9 mouse cellular contexts compared by ENCODE assay signal in genomic region chr11:57747294-57748080, GRCm38 (mm10). TPM values are rescaled to one million over a fixed set of nuclear protein-coding genes. Genes with fewer than 3 reads are reported as not detected.
DNase-seq lines count a peak whose midpoint lies in the region; ATAC-seq lines count a peak whose summit lies in the region.
"Had no signal": no experiment of that assay in that cellular context is flagged by ENCODE, and none has a peak within 500 bp of the region (broad histone marks: within the 10 kb centered on the region; RNA-seq: fewer than 3 reads in every experiment).

No protein-coding gene starts in this region.

- no peaks in the 10 kb centered on the region for H3K9me3 ChIP-seq in forebrain, embryonic 15.5 days
- H3K9me3 ChIP-seq in forebrain, embryonic 10.5 days: no peaks in the 10 kb centered on the region
- H3K9me3 ChIP-seq in limb, embryonic 11.5 days (ENCODE audit: control insufficient read depth, low read length): no peaks in the 10 kb centered on the region
- H3K9me3 ChIP-seq: limb, embryonic 12.5 days had no signal

- no peak overlapping the region for H3K4me3 ChIP-seq in forebrain, embryonic 15.5 days
- H3K4me3 ChIP-seq in forebrain, embryonic 10.5 days: no peak overlapping the region
- H3K4me3 ChIP-seq in limb, embryonic 11.5 days (ENCODE audit: low read depth, low read length): no peak overlapping the region
- H3K4me3 ChIP-seq: limb, embryonic 12.5 days had no signal

- no peaks in the 10 kb centered on the region for H3K36me3 ChIP-seq in forebrain, embryonic 15.5 days
- no peaks in the 10 kb centered on the region for H3K36me3 ChIP-seq in forebrain, embryonic 10.5 days (replicated peaks)
- no peaks in the 10 kb centered on the region for H3K36me3 ChIP-seq in limb, embryonic 11.5 days (ENCODE audit: control insufficient read depth, insufficient read depth, low read length)

- H3K9ac ChIP-seq in forebrain, embryonic 15.5 days (replicated peaks): no peak overlapping the region
- no peak overlapping the region for H3K9ac ChIP-seq in limb, embryonic 11.5 days (ENCODE audit: low read length)
- H3K9ac ChIP-seq: limb, embryonic 12.5 days had no signal

- WGBS in forebrain, embryonic 15.5 days: 74% methylated on average over 19 of the region's 19 CpGs
- WGBS in forebrain, embryonic 10.5 days: 89% methylated on average over 19 of the region's 19 CpGs
- WGBS in limb, embryonic 11.5 days: 66% methylated on average over 19 of the region's 19 CpGs

- no peak overlapping the region for H3K4me2 ChIP-seq in forebrain, embryonic 15.5 days (replicated peaks)
- H3K4me2 ChIP-seq in limb, embryonic 11.5 days (ENCODE audit: low read depth, severe bottlenecking): no peak overlapping the region
- H3K4me2 ChIP-seq: limb, embryonic 12.5 days had no signal

- peak; percentile 52; the same call in 1 of the 2 replicates for ATAC-seq in forebrain, embryonic 15.5 days (replicated peaks)
- ATAC-seq in limb, embryonic 11.5 days (ENCODE audit: insufficient number of reproducible peaks, low FRiP score, low TSS enrichment, low read depth): no peak

- peaks cover 6% of the 10 kb centered on the region for H3K4me1 ChIP-seq in forebrain, embryonic 15.5 days
- H3K4me1 ChIP-seq in forebrain, embryonic 10.5 days: peaks cover 26% of the 10 kb centered on the region
- H3K4me1 ChIP-seq in limb, embryonic 11.5 days (ENCODE audit: control insufficient read depth, insufficient read depth, low read length): no peaks in the 10 kb centered on the region

- DNase-seq in forebrain, embryonic 10.5 days (ENCODE audit: extremely low spot score, low spot score): no peak
- DNase-seq in urinary bladder, adult 18-20 months (ENCODE audit: low spot score in 2 of 2): peak; percentile 8 to 10
- no peak for DNase-seq in urinary bladder, postnatal 10 days (ENCODE audit: low spot score)
- DNase-seq in embryo, embryonic 10.5 days (ENCODE audit: low spot score): peak; percentile 59
- DNase-seq in limb, embryonic 11.5 days (ENCODE audit: low spot score): peak; percentile 56
- DNase-seq in retina, embryonic 14.5 days (ENCODE audit: low spot score): peak; percentile 73
- DNase-seq in right cerebral cortex, postnatal 36 days (ENCODE audit: low spot score in 2 of 2): no peak

- no peak overlapping the region for H3K27ac ChIP-seq in forebrain, embryonic 15.5 days (replicated peaks)
- H3K27ac ChIP-seq in forebrain, embryonic 10.5 days: no peak overlapping the region
- H3K27ac ChIP-seq in limb, embryonic 11.5 days (replicated peaks; ENCODE audit: low read depth, low read length): no peak overlapping the region
- H3K27ac ChIP-seq: limb, embryonic 12.5 days had no signal

- H3K27me3 ChIP-seq in forebrain, embryonic 15.5 days: no peaks in the 10 kb centered on the region
- H3K27me3 ChIP-seq in forebrain, embryonic 10.5 days (ENCODE audit: poor library complexity, severe bottlenecking): no peaks in the 10 kb centered on the region
- no peaks in the 10 kb centered on the region for H3K27me3 ChIP-seq in limb, embryonic 11.5 days (ENCODE audit: control insufficient read depth, insufficient read depth, low read length)
- H3K27me3 ChIP-seq: limb, embryonic 12.5 days had no signal

RNA-seq across cellular contexts. Expression of gene Sap30l, which starts 54.0 kb away (rescaled TPM):
- polyA plus RNA-seq in forebrain, embryonic 15.5 days (2015; fragmentation: Nextera tagmentation; extraction: Ambion mirVana): 10.3 and 11.8 TPM in 2 replicates
- 6.4 and 7.7 TPM in 2 replicates for polyA plus RNA-seq in forebrain, embryonic 10.5 days (2016; fragmentation: Nextera tagmentation; extraction: Ambion mirVana)
- polyA plus RNA-seq in limb, embryonic 11.5 days (2014; fragmentation: Nextera tagmentation; extraction: Ambion mirVana): 14.1 and 15.2 TPM in 2 replicates

Comparison
In these comparisons a context has a peak if more than half of its experiments do, and no peak if none do; other contexts are left out.
1. DNase-seq: peak in urinary bladder, adult 18-20 months (2 of 2), embryo, embryonic 10.5 days (single experiment), limb, embryonic 11.5 days (single experiment) and retina, embryonic 14.5 days (single experiment); none in forebrain, embryonic 10.5 days (single experiment), urinary bladder, postnatal 10 days (single experiment) and right cerebral cortex, postnatal 36 days (0 of 2).